Mouse (Mus musculus): ENCODE measurements around the gene Tmem198.
A peak's percentile ranks its signal among the peaks of the same experiment; 100 is the strongest.

Tmem198 gene

DNA sequence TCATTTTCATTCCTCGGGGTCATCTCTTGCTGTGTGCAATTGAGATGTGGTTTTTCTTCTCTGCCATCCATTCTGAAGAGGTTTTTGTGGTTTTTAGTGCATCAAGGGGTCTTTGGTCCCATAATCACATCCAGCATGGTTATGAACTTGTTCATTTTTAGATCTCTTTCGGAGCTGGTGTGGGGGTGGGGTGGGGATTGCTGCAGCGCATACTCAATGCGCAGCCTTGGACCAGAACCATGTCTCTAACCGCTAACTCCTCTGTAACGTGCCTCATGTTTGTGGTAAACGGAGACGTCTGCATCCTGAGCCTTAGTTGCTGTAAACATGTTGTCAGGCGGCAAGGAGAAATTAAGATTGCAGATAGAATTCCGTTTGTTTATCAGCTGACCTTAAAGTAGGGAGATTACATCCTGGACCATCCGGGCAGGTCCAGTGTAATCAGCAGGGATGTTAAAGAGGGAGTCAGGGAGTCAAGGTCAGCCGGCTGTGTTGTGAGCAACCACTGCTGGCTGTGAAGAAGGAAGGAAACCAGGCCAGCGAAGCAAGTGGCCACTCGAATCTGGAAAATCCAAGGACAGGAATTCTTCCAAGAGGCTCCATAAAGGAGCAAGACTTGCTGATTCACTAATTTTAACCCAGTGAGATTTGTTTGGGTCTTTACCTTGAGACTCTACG is 37.5 kb downstream of the Tmem198 start:
- no peak for DNase-seq (ENCODE audit: low spot score in 2 of 2)

- no peak for DNase-seq (ENCODE audit: low spot score in 2 of 2)
Measured at GRCm38 (mm10) chr1:75517984-75518383, 38.7 kb downstream of the Tmem198 start.

DNA sequence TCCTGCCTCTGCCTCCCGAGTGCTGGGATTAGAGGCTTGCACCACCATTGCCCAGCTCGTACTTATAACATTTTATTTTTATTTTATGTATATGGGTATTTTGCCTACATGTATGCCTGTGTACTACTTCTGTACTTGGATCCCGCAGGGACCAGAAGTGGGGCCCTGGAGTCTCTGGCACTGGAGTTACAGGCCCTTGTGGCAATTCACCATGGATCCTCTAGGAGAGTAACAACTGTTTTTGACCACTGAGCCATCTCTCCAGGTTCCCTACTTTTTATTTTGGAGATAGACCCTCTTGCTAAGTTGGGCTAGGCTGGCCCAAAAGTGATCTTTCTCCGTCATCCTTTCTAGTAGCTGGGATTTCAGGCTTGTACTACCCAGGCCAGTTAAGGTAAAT is 39.1 kb downstream of the Tmem198 start:
- DNase-seq (ENCODE audit: low spot score in 2 of 2) = no peak

DNA sequence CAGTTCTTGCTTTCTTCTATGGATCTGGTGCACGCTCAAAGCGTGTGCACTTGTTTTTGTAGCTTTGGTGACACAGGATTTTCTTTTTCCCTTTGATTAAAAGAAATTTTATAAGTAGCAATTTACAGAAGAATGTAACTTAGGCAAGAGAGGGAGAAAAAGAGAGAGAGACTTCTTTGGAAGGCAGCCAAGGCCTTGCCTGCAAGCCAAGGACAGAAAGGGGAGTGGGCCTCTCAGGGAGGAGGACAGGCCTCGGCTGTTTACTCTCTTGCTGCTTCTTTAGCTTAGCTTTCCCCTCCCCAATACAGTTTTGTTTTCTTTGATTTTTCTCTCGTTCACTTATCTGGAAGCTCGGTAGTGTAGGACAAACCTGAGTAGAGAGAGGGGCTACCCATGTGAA is 40.2 kb downstream of the Tmem198 start:
- DNase-seq (ENCODE audit: low spot score in 2 of 2) = no peak

- DNase-seq (ENCODE audit: low spot score in 2 of 2) = peak; percentile 93 to 94
Measured at GRCm38 (mm10) chr1:75521321-75522031, 42.1 kb downstream of the Tmem198 start, which contains the start of gene Stk11ip. Gene Stk11ip (plus strand): TSS chr1:75521529.

DNA sequence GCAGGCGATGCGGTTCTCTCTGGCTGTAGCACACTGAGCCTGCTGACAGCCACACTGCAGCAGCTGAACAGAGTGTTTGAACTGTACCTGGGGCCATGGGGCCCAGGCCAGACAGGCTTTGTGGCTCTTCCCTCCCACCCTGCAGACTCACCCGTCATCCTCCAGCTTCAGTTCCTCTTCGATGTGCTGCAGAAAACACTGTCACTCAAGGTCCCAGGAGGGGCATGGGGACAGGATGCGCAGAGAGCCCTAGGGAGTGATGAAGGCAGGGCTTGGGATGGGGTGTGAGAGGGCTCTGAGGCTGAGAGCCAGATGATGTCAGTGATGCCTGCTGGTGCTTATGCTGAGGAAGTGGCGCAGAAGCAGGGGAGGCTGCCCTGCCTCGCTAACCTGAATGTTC is 45.3 kb downstream of the Tmem198 start:
- no peak for DNase-seq (ENCODE audit: low spot score in 2 of 2)

- no peak for DNase-seq (ENCODE audit: low spot score in 2 of 2)
Measured at GRCm38 (mm10) chr1:75530546-75530945, 51.2 kb downstream of the Tmem198 start.

DNA sequence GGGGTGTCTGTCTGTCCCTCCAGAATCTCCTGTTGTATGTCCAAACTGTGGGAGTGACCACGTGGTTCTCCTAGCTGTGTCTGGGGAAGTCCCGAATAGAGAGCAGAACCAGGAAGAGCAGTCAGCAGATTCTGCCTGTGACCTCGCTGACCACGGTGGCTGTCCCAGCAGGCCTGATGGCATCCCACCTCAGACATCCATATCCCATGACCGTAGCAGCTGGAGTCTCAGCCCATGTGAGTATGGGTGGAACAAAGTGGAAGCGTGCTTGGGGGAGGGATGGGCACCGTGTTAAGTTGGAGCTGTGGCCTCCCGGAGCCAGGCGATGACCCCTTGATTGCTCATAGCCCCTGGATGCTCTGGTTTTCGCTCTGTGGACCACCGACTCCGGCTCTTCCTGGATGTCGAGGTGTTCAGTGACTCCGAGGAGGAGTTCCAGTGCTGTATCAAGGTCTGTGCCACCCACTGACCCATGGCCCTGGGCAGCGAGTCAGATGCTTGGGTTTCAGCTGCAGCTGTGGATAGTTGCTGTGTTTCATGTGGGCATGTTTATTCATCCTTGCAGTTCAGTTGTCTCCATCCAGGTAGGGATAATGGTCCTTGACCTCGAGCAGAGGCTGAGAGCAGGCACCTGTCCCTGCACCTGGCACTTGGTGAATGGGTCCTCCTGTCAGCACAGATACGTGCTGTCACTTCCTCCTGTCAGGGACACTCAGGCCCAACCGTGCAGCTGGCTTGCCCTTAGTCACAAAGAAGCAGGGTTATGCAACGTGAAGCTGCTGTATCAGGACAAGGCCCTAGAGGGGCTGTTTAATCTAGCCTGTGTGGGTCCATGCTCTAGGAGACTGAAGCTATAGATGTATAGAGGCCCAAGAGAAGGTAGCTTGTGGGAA is 53.2 kb downstream of the Tmem198 start:
- DNase-seq (ENCODE audit: low spot score in 2 of 2) = no peak

GRCm38 (mm10) chr1:75533325-75534252 is 54.3 kb downstream of the Tmem198 start:
- DNase-seq (ENCODE audit: low spot score in 2 of 2) = no peak

Data from frontal cortex, postnatal 36 days (tissue).